Mouse (Mus musculus) gastrocnemius, adult 18-20 months (tissue): ENCODE measurements around the gene Hemk1. TPM values are rescaled to one million over a fixed set of nuclear protein-coding genes. Genes with fewer than 3 reads are reported as not detected.
"Not testable (repeated sequence)": the region's sequence is repeated elsewhere in the genome, so short reads cannot be mapped to it uniquely, and the experiment has no call there.

Experiments
- DNase-seq: peaks from one replicate; pipeline ENCODE4 v3.0.0; 2021; ENCODE audit warnings: low spot score
- total RNA-seq, 2 experiments: library from RNA; stranded (reverse); gene quantifications; 2 replicates each; pipeline ENCODE4 v1.2.3; 2021

Gene Hemk1
- total RNA-seq, 2 experiments from 2014 or later: 11.8 to 13.3 TPM

- DNase-seq: peak; percentile 62
Observed at GRCm38 (mm10) chr9:107308346-107309000, 29.7 kb downstream of the Hemk1 start.

DNA sequence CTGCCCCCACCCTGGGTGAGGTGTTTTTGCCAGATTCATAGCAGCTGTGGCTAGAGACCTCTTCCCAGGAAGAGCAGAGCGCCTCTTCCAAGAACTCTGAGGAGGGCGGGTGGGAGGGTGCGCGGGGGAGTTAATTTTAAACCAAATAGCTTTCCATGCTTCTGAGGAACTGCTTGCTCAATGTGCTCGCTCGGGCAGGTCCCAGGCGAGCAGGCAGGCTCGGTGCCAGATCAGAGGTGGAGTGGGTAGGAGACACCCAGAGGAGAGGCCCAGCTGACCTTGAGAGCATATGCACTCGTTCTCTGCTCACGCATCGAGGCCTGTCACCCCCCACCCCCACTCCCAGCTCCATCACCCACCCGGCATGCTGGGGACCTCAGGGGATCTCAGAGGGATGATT, 30.3 kb downstream of the Hemk1 start:
- peak; percentile 88 for DNase-seq

- no peak for DNase-seq
Observed at GRCm38 (mm10) chr9:107307099-107307872, 30.9 kb downstream of the Hemk1 start.

DNA sequence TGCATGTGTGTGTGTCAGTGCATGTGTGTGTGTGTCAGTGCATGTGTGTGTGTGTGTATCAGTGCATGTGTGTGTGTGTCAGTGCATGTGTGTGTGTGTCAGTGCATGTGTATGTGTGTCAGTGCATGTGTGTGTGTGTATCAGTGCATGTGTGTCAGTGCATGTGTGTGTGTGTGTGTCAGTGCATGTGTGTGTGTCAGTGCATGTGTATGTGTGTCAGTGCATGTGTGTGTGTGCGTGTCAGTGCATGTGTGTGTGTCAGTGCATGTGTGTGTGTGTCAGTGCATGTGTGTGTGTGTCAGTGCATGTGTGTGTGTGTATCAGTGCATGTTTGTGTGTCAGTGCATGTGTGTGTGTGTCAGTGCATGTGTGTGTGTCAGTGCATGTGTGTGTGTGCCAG, 31.5 kb downstream of the Hemk1 start:
- DNase-seq: not testable (repeated sequence)

DNA sequence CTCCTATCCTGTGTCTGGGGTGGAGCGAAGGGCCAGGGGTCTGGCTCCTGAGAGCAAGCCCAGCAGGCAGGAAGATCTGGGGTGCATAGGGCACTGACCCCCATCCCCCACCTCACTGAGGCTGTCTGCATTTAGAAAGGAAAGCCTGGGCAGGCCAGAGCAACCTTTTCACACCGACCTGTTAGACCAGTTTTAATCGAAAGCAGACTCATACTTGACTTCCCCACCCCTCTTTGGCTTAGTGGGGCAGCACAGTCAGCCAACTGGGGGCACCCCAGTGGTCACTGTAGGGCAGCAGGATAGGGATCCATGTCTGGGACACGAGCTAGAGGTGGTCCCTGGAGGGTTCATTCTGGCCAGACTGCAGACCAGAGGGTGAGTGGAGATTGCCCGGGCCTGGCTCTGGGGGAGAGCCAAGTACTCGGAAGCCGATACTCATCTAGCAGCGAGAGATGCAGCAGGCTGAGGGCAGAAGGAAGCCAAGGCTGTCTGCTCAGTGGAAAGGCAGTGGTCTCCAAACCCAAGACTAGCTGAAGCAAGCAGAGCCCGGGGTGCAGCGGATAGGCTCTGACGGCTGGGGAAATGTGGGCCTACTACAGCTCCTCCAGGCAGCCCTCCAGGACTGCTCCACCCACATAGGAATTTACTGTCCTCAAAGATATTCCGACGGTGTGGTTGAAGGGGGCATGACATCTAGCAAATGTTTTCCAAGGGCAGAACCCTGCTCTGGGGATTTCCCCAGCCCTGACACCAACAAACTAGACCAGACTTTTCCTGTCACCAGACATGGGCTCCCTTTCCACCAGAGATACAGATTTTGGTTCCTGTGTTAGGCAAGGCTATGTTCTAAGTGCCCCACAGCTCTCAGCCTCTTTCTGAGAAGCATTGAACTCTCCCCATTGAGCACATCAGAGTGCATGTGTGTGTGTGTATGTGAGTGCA, 32.3 kb downstream of the Hemk1 start:
- DNase-seq: peak; percentile 55

GRCm38 (mm10) chr9:107305012-107305411, 33.1 kb downstream of the Hemk1 start:
- no peak for DNase-seq

DNA sequence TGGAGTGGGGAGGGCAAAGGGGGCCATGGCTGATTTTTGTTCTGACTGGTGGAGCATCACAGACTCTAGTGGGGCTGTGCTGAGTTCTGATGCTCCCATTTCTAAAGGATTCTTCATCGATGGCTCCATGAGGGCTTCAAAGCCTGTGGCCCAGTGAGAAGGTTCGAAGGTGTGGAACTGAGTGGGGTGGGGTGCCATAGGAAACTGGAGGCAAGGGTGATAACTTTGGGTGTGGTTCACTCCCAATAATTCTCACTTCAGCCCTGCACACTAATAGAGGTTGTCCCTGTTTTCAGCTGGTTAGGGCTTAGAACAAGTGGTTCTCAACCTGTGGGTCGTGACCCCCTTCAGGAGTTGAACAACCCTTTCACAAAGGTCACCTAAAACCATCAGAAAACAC, 33.8 kb downstream of the Hemk1 start:
- DNase-seq: no peak

DNA sequence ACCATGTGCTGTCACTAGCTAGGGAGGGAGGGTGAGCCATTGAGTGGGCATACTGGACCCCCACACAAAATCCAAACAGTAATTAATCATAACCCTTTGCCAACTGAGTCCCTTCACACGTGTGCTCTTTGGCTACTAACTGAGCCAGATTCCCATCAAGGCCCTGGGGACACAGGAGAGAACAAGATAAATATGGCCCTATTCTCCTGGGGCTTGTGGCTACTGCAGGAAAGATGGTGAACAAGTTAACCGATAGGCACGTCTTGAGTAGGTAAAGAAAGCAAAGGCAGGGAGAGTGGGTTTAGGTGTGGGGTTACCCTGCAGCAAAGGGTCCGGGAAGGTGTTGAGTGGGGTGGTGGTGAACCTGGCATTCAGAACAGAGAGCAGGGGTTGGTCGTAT, 34.2 kb downstream of the Hemk1 start:
- DNase-seq: no peak

DNA sequence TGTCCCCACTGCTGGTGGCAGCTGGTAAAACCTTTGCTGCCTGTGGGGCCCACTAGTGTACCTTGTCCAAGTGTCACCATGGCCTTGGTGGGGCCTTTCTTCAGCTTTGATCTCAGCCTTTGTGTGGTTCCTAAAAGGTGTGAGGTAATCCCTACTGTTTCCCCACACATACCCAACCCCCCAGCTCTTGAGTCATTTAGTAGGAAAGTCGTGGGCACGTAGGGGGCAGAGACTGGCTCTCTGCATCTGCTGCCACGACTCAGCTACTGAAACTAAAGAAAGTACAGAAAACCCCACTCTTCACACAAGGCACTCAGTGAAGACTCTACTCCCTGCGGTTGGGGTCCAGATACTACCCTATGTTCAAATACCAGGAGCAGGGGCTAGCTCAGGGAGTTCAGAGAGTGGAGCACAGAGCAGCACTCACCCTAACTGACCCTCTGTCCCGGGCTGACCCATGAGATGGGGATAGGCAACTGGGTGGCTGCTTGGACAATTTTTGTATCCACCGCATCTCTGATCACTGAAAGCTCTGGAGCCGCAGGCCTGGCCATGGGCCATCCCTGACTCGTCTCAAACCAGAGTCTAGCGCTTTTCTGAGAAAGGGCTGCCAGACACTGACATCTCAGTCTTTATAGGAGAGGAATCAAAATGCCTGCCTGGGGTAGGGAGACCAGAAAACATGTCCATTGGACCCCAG, 34.9 kb downstream of the Hemk1 start:
- DNase-seq: no peak

GRCm38 (mm10) chr9:107302592-107302991, 35.6 kb downstream of the Hemk1 start:
- no peak for DNase-seq

GRCm38 (mm10) chr9:107301554-107302331, 36.4 kb downstream of the Hemk1 start:
- DNase-seq: no peak

DNA sequence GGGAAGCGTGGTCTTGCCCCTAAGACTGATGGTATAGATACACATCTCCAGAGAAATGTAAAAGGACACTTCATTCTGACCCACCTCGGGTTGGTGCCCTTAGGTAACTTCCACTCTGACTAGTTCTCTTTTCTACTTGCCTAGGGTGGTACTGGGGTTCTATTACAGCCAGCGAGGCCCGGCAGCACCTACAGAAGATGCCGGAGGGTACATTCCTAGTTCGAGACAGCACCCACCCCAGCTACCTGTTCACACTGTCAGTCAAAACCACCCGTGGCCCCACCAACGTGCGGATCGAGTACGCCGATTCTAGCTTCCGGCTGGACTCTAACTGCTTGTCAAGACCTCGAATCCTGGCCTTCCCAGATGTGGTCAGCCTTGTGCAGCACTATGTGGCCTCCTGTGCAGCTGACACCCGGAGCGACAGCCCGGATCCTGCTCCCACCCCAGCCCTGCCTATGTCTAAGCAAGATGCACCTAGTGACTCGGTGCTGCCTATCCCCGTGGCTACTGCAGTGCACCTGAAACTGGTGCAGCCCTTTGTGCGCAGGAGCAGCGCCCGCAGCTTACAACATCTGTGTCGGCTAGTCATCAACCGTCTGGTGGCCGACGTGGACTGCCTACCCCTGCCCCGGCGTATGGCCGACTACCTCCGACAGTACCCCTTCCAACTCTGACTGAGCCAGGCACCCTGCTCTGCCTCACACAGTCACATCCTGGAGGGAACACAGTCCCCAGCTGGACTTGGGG, 37.8 kb downstream of the Hemk1 start:
- no peak for DNase-seq

- no peak for DNase-seq
Observed at GRCm38 (mm10) chr9:107299783-107300182, 38.4 kb downstream of the Hemk1 start.

DNA sequence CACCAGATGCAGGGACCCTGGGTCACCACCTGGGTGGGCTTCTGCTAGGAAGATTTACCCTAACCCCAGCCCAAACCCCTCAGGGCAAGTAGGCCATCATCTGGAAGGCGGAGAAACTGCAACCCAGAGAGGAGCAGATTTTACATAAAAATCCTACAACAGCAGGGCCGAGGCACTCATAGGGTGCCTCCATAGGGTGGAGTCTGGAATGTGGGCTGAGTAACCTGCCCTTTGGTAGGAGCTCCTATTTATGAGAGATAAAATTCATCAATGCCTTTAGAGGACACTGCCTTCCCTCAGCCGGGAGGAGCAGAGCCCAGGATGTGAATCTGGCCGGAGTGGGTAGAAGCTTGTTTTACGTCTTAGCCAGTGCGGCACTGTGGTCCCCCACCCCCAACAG, 39.3 kb downstream of the Hemk1 start:
- no peak for DNase-seq

DNA sequence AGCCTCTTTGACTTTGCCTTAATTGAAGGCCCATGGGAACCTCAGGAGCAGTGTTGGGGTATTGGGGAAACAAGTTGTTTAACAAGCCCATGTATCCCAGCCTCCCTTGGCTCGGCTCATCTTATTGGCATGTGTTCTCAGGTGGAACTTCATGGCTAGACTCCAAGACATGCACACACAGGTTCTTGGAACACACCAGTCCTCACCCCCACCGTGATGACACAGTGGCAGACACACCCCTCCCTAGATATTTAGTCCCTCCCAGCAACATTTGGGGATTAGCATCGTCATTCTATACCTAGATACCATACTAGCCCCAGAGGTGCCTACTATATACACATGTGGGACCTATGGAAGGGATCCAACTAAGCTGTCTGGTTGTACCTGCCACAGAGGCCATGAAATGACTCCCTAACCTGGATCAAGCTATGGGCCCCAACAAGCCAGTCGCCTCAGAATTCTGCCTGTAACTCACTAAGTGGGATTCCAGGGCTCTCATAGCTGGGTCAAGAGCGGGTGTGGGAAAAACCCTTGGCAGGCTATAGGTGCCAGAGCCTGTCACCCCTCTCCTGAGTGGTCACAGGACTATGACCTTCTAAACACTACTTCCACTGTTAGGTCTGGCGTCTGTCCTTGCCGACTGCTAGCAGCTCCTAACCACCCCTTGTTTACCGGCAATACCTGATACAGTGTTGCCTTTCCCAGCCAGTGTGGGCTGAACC, 39.9 kb downstream of the Hemk1 start:
- DNase-seq: no peak

GRCm38 (mm10) chr9:107297658-107298057, 40.5 kb downstream of the Hemk1 start:
- no peak for DNase-seq

DNA sequence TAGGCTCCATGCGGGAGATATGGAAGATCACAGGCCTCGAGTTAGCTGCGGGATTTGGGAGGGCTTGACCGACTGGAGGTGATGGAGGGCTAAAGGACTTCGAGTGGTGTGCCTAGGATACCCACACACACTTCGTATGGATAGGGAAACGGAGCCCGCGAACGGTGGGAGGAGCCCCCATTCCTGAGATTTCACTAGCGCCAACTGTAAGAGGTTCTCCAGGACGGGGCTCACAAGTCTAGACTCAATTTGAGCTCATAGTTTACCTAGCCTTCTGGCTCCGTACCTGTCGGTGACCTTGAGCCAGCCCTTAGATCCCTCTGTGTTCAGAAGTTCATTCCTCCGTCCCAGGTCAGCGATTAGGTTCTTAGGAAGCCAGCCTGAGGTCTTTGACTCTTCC, 41.1 kb downstream of the Hemk1 start:
- DNase-seq: no peak

- peak; percentile 97 for DNase-seq
Observed at GRCm38 (mm10) chr9:107296501-107296965, 41.6 kb downstream of the Hemk1 start.

DNA sequence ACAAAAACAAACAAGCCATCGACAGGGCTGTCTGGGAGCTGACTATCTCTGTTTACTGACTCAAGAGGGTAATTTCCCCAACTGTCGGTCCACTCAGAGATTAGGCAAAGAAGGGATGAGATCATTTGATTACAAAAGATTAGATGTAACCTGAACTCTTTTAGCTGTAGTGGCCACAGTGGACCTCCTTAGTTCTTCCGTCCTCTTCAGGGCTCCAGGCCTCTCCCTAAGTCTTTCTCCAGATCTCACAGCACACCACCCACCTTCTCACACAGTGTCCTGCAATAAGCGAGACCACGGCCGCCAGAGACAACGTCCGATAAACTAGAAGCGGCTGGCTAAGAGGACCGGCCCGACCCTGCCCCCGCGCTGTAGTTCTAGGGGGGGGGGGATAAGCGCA, 42.1 kb downstream of the Hemk1 start:
- DNase-seq: no peak

DNA sequence AAGGTAGTCTGAATTCAATTTTAAA, 42.3 kb downstream of the Hemk1 start, which contains the start of gene Cish:
Gene Cish, plus strand, starts transcription at position 11 of the 25 bp plus-strand sequence.
- no peak for DNase-seq
